Mouse (Mus musculus): ENCODE measurements around the gene Itpr1.

- TF ChIP-seq CTCF (IDR thresholded peaks at IDR 0.05; ENCODE audit: insufficient read depth, low read length) (no peak), POLR2A (IDR thresholded peaks at IDR 0.05; ENCODE audit: borderline replicate concordance, extremely low read depth, low read depth, low read length) (no peak)
Measured at GRCm38 (mm10) chr6:108441290-108441689, 228.4 kb downstream of the Itpr1 start.

Data from lung, adult 2 months (tissue).